Mouse (Mus musculus) heart, postnatal 0 days (tissue): ENCODE measurements around the gene Tcf19.
"Not testable (repeated sequence)": the region's sequence is repeated elsewhere in the genome, so short reads cannot be mapped to it uniquely, and the experiment has no call there.

Source experiments
- CTCF ChIP-seq: IDR thresholded peaks from 2 replicates; pipeline ENCODE4 v1.5.1; 2016; ENCODE audit warnings: antibody characterized with exemption, control low read depth, low read depth
- EP300 ChIP-seq: IDR thresholded peaks from 2 replicates; pipeline ENCODE4 v1.6.1; 2016; ENCODE audit warnings: antibody characterized with exemption, low read depth

- peak; percentile 70 for TF ChIP-seq CTCF
- not testable (repeated sequence) for TF ChIP-seq EP300
Observed at GRCm38 (mm10) chr17:35465651-35466050, 51.0 kb downstream of the Tcf19 start.
